Mouse (Mus musculus) MEL (cell line): ENCODE data around the gene St6galnac4. TPM values are rescaled to one million over a fixed set of nuclear protein-coding genes. Genes with fewer than 3 reads are reported as not detected.
A peak's percentile ranks its signal among the peaks of the same experiment; 100 is the strongest.

Experiments
- DNase-seq: peaks from one replicate; pipeline ENCODE4 v3.0.0; 2011; ENCODE audit warnings: low read depth, low spot score
- H3K27ac ChIP-seq: 2 replicates; pipeline ENCODE4 v1.5.1; 2012; ENCODE audit warnings: low read depth, mild to moderate bottlenecking, control low read depth, low read length, moderate library complexity; ENCODE audit not compliant: control insufficient read depth
- H3K27me3 ChIP-seq, 2 experiments: fragments of 150-350 bp in 1 of 2; sonication (generic) in 1 of 2; 2 replicates each; pipeline ENCODE4 v1.6.1; 2012; ENCODE audit warnings: low read length in 2 of 2, mild to moderate bottlenecking in 2 of 2, improper control_type of control experiment in 1 of 2, moderate library complexity in 1 of 2; ENCODE audit not compliant: insufficient read depth in 2 of 2, control insufficient read depth in 1 of 2
- H3K36me3 ChIP-seq, 2 experiments: 2 replicates each; pipeline ENCODE4 v1.6.1; 2012 to 2014; ENCODE audit warnings: low read length in 2 of 2, improper control_type of control experiment in 1 of 2, inconsistent platforms in 1 of 2, mild to moderate bottlenecking in 1 of 2; ENCODE audit not compliant: insufficient read depth in 2 of 2, control insufficient read depth in 1 of 2
- H3K4me1 ChIP-seq, 2 experiments: fragments of 150-350 bp in 1 of 2; sonication (generic) in 1 of 2; 2 replicates each; pipeline ENCODE4 v1.6.1; 2012; ENCODE audit warnings: low read length in 2 of 2, improper control_type of control experiment in 1 of 2, mild to moderate bottlenecking in 1 of 2; ENCODE audit not compliant: insufficient read depth in 2 of 2, control insufficient read depth in 1 of 2
- H3K4me3 ChIP-seq, 2 experiments: fragments of 150-350 bp in 1 of 2; sonication (generic) in 1 of 2; 2 replicates each; pipeline ENCODE4 v1.5.1; 2012; ENCODE audit warnings: low read depth in 2 of 2, low read length in 2 of 2, mild to moderate bottlenecking in 2 of 2, moderate library complexity in 2 of 2, control low read depth in 1 of 2, improper control_type of control experiment in 1 of 2; ENCODE audit not compliant: control insufficient read depth in 1 of 2, insufficient read depth in 1 of 2
- H3K79me2 ChIP-seq: 2 replicates; pipeline ENCODE4 v1.6.1; 2012; ENCODE audit warnings: mild to moderate bottlenecking, low read length, moderate library complexity; ENCODE audit not compliant: control insufficient read depth, poor library complexity, insufficient read depth
- H3K9ac ChIP-seq: 2 replicates; pipeline ENCODE4 v1.6.1; 2012; ENCODE audit warnings: low read depth, mild to moderate bottlenecking, control low read depth, low read length, moderate library complexity; ENCODE audit not compliant: control insufficient read depth, poor library complexity, severe bottlenecking
- H3K9me3 ChIP-seq: fragments of 150-350 bp; sonication (generic); replicated peaks from 2 replicates; pipeline ENCODE4 v1.6.1; 2012; ENCODE audit warnings: mild to moderate bottlenecking, low read length, improper control_type of control experiment, moderate library complexity; ENCODE audit not compliant: insufficient read depth
- CHD1 ChIP-seq: IDR thresholded peaks from 2 replicates; pipeline ENCODE4 v1.6.1; 2012; ENCODE audit warnings: low read depth, mild to moderate bottlenecking, inconsistent platforms, low read length, improper control_type of control experiment
- E2F4 ChIP-seq: IDR thresholded peaks from 2 replicates; pipeline ENCODE4 v1.6.1; 2011; ENCODE audit warnings: low read depth, low read length, improper control_type of control experiment, borderline replicate concordance
- ELF1 ChIP-seq: IDR thresholded peaks from 2 replicates; pipeline ENCODE4 v1.6.1; 2014; ENCODE audit warnings: low read depth, mild to moderate bottlenecking, inconsistent platforms, low read length, improper control_type of control experiment, moderate library complexity
- EP300 ChIP-seq, 2 experiments: IDR thresholded peaks; 2 replicates each; pipeline ENCODE4 v1.6.1; 2011; ENCODE audit warnings: improper control_type of control experiment in 2 of 2, low read length in 2 of 2, low read depth in 1 of 2, mild to moderate bottlenecking in 1 of 2
- ETS1 ChIP-seq: IDR thresholded peaks from 2 replicates; pipeline ENCODE4 v1.6.1; 2012; ENCODE audit warnings: low read depth, mild to moderate bottlenecking, inconsistent platforms, low read length, improper control_type of control experiment, moderate library complexity
- GATA1 ChIP-seq: IDR thresholded peaks from 2 replicates; pipeline ENCODE4 v1.6.1; 2011; ENCODE audit warnings: low read depth, low read length, improper control_type of control experiment
- JUND ChIP-seq: IDR thresholded peaks from 2 replicates; pipeline ENCODE4 v1.6.1; 2011; ENCODE audit warnings: low read depth, mild to moderate bottlenecking, improper control_type of control experiment, low read length
- MAFK ChIP-seq: IDR thresholded peaks from 2 replicates; pipeline ENCODE4 v1.6.1; 2011; ENCODE audit warnings: low read depth, mild to moderate bottlenecking, low read length, improper control_type of control experiment, borderline replicate concordance
- MAX ChIP-seq: IDR thresholded peaks from 2 replicates; pipeline ENCODE4 v1.6.1; 2011; ENCODE audit warnings: low read length, improper control_type of control experiment
- MAZ ChIP-seq: IDR thresholded peaks from 2 replicates; pipeline ENCODE4 v1.6.1; 2012; ENCODE audit warnings: low read depth, mild to moderate bottlenecking, inconsistent platforms, low read length, improper control_type of control experiment
- MEF2A ChIP-seq: IDR thresholded peaks from 2 replicates; pipeline ENCODE4 v1.6.1; 2014; ENCODE audit warnings: low read depth, mild to moderate bottlenecking, inconsistent platforms, low read length, improper control_type of control experiment; ENCODE audit not compliant: poor library complexity, insufficient replicate concordance, severe bottlenecking; ENCODE audit errors: extremely low read depth
- MXI1 ChIP-seq: IDR thresholded peaks from 2 replicates; pipeline ENCODE4 v1.6.1; 2011; ENCODE audit warnings: mild to moderate bottlenecking, low read depth, low read length, improper control_type of control experiment
- MYC ChIP-seq: IDR thresholded peaks from 2 replicates; pipeline ENCODE4 v1.6.1; 2011; ENCODE audit warnings: low read depth, mild to moderate bottlenecking, low read length, improper control_type of control experiment, moderate library complexity
- NELFE ChIP-seq: IDR thresholded peaks from 2 replicates; pipeline ENCODE4 v1.6.1; 2011; ENCODE audit warnings: low read depth, low read length, improper control_type of control experiment
- POLR2A ChIP-seq, 2 experiments: IDR thresholded peaks; 2 replicates each; pipeline ENCODE4 v1.6.1; 2011 to 2012; ENCODE audit warnings: low read length in 2 of 2, mild to moderate bottlenecking in 2 of 2, control low read depth in 1 of 2, improper control_type of control experiment in 1 of 2, low read depth in 1 of 2, moderate library complexity in 1 of 2; ENCODE audit not compliant: control insufficient read depth in 1 of 2, insufficient read depth in 1 of 2, poor library complexity in 1 of 2
- POLR2AphosphoS2 ChIP-seq: IDR thresholded peaks from 2 replicates; pipeline ENCODE4 v1.6.1; 2011; ENCODE audit warnings: low read length, improper control_type of control experiment
- POLR2AphosphoS5 ChIP-seq: IDR thresholded peaks from 2 replicates; pipeline ENCODE4 v1.6.1; 2012; ENCODE audit warnings: low read depth, borderline replicate concordance, mild to moderate bottlenecking, inconsistent platforms, low read length, moderate library complexity, mixed read lengths
- RCOR1 ChIP-seq: IDR thresholded peaks from 2 replicates; pipeline ENCODE4 v1.6.1; 2012; ENCODE audit warnings: low read depth, mild to moderate bottlenecking, inconsistent platforms, low read length, improper control_type of control experiment
- SIN3A ChIP-seq: IDR thresholded peaks from 2 replicates; pipeline ENCODE4 v1.6.1; 2012; ENCODE audit warnings: low read length, improper control_type of control experiment, inconsistent platforms
- SMC3 ChIP-seq: IDR thresholded peaks from 2 replicates; pipeline ENCODE4 v1.6.1; 2011; ENCODE audit warnings: low read depth, low read length, improper control_type of control experiment
- TCF12 ChIP-seq: IDR thresholded peaks from 2 replicates; pipeline ENCODE4 v1.6.1; 2014; ENCODE audit warnings: low read depth, mild to moderate bottlenecking, inconsistent platforms, low read length, improper control_type of control experiment, moderate library complexity
- USF1 ChIP-seq: IDR thresholded peaks from 2 replicates; pipeline ENCODE4 v1.6.1; 2014; ENCODE audit warnings: low read depth, mild to moderate bottlenecking, inconsistent platforms, low read length, improper control_type of control experiment, moderate library complexity
- USF2 ChIP-seq, 2 experiments: IDR thresholded peaks; 2 replicates each; pipeline ENCODE4 v1.6.1; 2011 to 2012; ENCODE audit warnings: improper control_type of control experiment in 2 of 2, low read length in 2 of 2, borderline replicate concordance in 1 of 2, inconsistent platforms in 1 of 2, low read depth in 1 of 2, mild to moderate bottlenecking in 1 of 2; ENCODE audit not compliant: insufficient read depth in 1 of 2
- ZC3H11A ChIP-seq: IDR thresholded peaks from 2 replicates; pipeline ENCODE4 v1.6.1; 2012; ENCODE audit warnings: low read depth, mild to moderate bottlenecking, inconsistent platforms, low read length, improper control_type of control experiment
- polyA plus RNA-seq, 2 experiments: library from polyadenylated mRNA; stranded (reverse) in 1 of 2; unstranded in 1 of 2; fragments of >175 nt in 1 of 2; fragments of >200 nt in 1 of 2; gene quantifications; 2 replicates each; pipeline versions ENCODE4 v1.2.1 to v1.2.4; 2012; ENCODE audit warnings: low replicate concordance in 2 of 2, low read depth in 1 of 2; ENCODE audit not compliant: insufficient read length in 2 of 2, insufficient read depth in 1 of 2, missing spikeins in 1 of 2
- total RNA-seq: library from RNA; depleted of rRNA; stranded (reverse); fragments of 300-350 nt; gene quantifications from 2 replicates; pipeline ENCODE4 v1.2.3, GENCODE M21; 2012

The St6galnac4 gene
- total and polyA plus RNA-seq, 3 experiments, result 58.3 to 109 TPM; not detected in 1

- 0 out of 2 replicates have a peak overlapping the region, but pooled peaks have one; percentile 15 for H3K27ac ChIP-seq
- H3K79me2 ChIP-seq, result no peaks in the 10 kb centered on the region; the same call in 1 of the 2 replicates
- peaks cover 0 to 15% of the 10 kb centered on the region in 2 experiments; a peak in 2 of 4 replicates for H3K36me3 ChIP-seq
- no peaks in the 10 kb centered on the region for H3K27me3 ChIP-seq
- H3K9ac ChIP-seq, result no peak overlapping the region
- H3K4me1 ChIP-seq, result peaks cover 10 to 25% of the 10 kb centered on the region in 2 experiments
- peak; percentile 57 for DNase-seq
- H3K4me3 ChIP-seq, result no peak overlapping the region; a peak in 1 of 4 replicates
- no peak for TF ChIP-seq ZC3H11A
- TF ChIP-seq POLR2AphosphoS2, result no peak
- peak; percentile 35; the same call in 1 of the 2 replicates for TF ChIP-seq RCOR1
- TF ChIP-seq MAZ, result no peak
- TF ChIP-seq MAX, result no peak
- H3K9me3 ChIP-seq, result no peaks in the 10 kb centered on the region
These were observed 49.5 kb upstream of the St6galnac4 start for GRCm38 (mm10) chr2:32537360-32537905.

GRCm38 (mm10) chr2:32537941-32538340, 49.0 kb upstream of the St6galnac4 start:
- H3K27me3 ChIP-seq, result no peaks in the 10 kb centered on the region
- no peak overlapping the region for H3K9ac ChIP-seq
- peaks cover 10 to 25% of the 10 kb centered on the region in 2 experiments for H3K4me1 ChIP-seq
- no peak for TF ChIP-seq USF1
- TF ChIP-seq SMC3, result no peak
- TF ChIP-seq POLR2AphosphoS5, result no peak
- no peak for TF ChIP-seq E2F4
- no peak for TF ChIP-seq RCOR1
- no peak for TF ChIP-seq TCF12
- TF ChIP-seq ZC3H11A, result no peak
- no peak for TF ChIP-seq EP300 (IDR thresholded peaks at IDR 0.05; ENCODE audit: low read depth in 1 of 2, low read length in 2 of 2)
- TF ChIP-seq MYC, result no peak
- no peak for TF ChIP-seq MEF2A
- H3K36me3 ChIP-seq, result peaks cover 0 to 15% of the 10 kb centered on the region in 2 experiments; a peak in 2 of 4 replicates
- H3K27ac ChIP-seq, result no peak overlapping the region
- no peak for DNase-seq
- no peaks in the 10 kb centered on the region; the same call in 1 of the 2 replicates for H3K79me2 ChIP-seq
- H3K9me3 ChIP-seq, result no peaks in the 10 kb centered on the region
- H3K4me3 ChIP-seq, result no peak overlapping the region

GRCm38 (mm10) chr2:32538461-32538860, 48.4 kb upstream of the St6galnac4 start:
- no peak for TF ChIP-seq EP300 (IDR thresholded peaks at IDR 0.05; ENCODE audit: low read depth in 1 of 2, low read length in 2 of 2)
- no peak for TF ChIP-seq USF1
- TF ChIP-seq ZC3H11A, result no peak
- TF ChIP-seq MAFK, result no peak
- TF ChIP-seq MAX, result no peak
- no peak for TF ChIP-seq POLR2A (IDR thresholded peaks at IDR 0.05; ENCODE audit: control insufficient read depth in 1 of 2, insufficient read depth in 1 of 2, low read depth in 1 of 2, low read length in 2 of 2, poor library complexity in 1 of 2)
- TF ChIP-seq CHD1, result no peak
- TF ChIP-seq SIN3A, result no peak
- TF ChIP-seq POLR2AphosphoS5, result no peak
- no peak for TF ChIP-seq JUND
- TF ChIP-seq USF2 (IDR thresholded peaks at IDR 0.05; ENCODE audit: borderline replicate concordance in 1 of 2, insufficient read depth in 1 of 2, low read depth in 1 of 2, low read length in 2 of 2), result no peak
- no peak for TF ChIP-seq GATA1
- no peak for TF ChIP-seq ETS1
- TF ChIP-seq NELFE, result no peak
- TF ChIP-seq MEF2A, result no peak
- TF ChIP-seq MXI1, result no peak
- no peak for TF ChIP-seq ELF1
- no peaks in the 10 kb centered on the region; the same call in 1 of the 2 replicates for H3K79me2 ChIP-seq
- no peak overlapping the region for H3K4me3 ChIP-seq
- H3K4me1 ChIP-seq, result peaks cover 10 to 25% of the 10 kb centered on the region in 2 experiments
- no peak overlapping the region for H3K27ac ChIP-seq
- H3K9me3 ChIP-seq, result no peaks in the 10 kb centered on the region
- DNase-seq, result no peak
- H3K36me3 ChIP-seq, result peaks cover 0 to 15% of the 10 kb centered on the region in 2 experiments; a peak in 2 of 4 replicates
- no peak overlapping the region for H3K9ac ChIP-seq
- no peaks in the 10 kb centered on the region for H3K27me3 ChIP-seq
